Mouse (Mus musculus): ENCODE measurements around the gene Mrpl21.
A peak's percentile ranks its signal among the peaks of the same experiment; 100 is the strongest.

Gene Mrpl21

GRCm38 (mm10) chr19:3304017-3304416 lies 21.3 kb downstream of the Mrpl21 start:
- DNase-seq: no peak

DNA sequence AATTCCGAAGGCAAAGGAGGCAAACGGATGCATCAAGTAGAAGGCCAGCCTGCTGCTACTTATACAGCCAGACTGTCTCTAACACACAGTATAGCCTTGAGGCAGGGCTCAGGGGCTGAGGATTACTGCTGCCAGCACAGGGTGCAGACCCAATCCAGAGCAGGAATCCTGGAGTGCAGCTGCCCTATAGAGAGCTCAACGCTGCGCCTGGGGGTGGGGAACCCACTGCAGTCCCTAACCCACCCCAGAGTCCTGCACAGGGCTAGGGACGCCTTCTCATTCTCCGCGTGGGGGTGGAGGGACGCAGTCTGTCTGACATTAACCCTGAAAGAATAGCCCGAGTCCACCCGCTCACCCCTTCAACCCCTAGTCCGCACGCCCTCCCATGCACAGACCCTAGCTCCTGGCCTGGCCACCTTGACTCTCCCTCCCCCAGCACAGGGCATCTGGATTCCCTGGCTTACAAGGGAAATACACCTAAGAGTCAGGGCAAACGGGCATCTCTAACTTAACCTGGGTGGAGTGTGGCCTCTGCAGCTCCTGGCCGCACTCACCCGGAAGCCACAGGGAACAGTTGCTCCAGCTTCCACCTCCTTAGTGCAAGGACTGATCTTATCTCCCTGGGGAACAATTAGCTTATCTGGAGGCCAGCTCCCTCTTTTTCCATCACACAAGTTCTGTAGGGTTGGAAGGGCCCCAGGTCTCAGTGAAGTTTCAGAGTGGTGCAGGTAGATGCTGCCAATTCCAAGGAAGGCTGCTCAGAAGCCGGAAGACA lies 24.7 kb downstream of the Mrpl21 start:
- DNase-seq: no peak

DNA sequence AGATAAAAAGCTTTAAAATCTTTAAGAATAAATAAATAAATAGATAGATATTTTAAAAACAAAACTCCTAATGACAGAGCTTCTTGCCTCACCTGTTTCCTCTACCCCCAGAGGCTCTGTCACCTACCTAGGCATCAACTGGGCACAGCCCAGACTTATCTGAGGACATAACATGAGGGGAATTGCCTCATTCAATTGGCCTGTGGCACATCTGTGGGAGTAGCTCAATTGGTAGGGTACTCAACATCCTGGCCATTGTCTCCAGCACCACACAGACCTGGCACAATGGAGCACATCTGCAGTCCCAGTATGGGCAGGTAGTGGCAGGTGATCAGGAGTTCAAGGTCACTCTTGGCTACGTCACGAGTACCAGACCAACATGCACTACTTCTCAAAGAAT lies 36.6 kb downstream of the Mrpl21 start:
- DNase-seq: no peak

DNA sequence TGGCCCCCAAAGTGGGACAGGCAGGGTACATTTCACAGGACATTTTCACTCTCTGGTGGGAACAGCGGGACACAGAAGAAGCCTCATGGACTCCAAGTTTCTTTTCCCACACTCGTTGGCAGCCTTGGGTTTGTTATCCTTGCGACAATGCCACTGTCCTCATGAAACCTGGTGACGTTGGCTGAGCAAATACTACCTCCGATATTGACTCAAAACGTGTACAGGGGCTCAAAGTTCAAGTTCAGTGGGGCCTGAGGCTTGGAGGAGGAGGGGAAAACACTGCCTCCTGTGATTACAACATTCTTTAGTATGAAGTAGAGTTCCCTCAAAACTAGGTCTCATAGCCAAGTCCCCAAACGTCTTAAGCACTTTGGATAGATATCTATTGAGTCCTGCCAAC lies 37.4 kb downstream of the Mrpl21 start:
- DNase-seq: no peak

DNA sequence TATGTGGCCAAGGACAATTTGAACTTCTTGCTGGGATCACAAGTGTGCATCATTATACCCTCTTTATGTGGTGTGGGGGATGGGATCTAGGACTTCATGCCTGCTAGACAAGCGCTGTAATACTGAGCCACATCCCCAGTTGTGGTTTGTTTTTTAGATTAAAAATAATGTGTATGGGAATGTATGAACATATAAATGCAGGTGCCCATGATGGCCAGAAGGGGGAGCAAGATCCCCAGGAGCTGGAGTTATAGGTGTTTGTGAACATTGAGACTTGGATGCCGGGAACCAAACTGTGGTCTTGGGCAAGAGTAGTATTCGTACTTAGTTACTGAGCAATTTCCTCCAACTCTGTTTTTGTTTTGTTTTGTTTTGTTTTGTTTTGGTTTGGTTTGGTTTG lies 38.1 kb downstream of the Mrpl21 start:
- peak; percentile 35 for DNase-seq

DNA sequence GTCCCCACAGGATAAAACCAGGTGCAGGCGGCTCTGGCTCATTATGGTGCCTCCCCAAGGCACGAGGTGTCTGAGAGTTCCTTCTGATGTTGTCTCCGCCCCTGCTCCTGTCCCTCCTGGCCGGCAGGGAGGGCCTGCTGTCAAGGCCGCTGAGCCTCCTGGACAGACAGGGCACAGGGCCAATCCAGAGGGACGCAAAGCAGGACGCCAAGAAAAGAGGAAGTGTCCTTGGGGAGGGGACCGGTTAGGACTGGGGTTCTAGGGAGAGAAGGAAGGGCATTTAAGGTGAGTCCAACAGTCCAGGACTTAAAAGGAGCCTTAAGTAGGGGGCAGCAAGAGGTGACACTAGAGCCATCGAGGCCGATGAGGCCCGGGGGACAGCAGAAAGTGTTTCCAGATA lies 38.9 kb downstream of the Mrpl21 start:
- peak; percentile 91 for DNase-seq

GRCm38 (mm10) chr19:3322261-3322969 lies 39.7 kb downstream of the Mrpl21 start, which contains the start of gene Cpt1a:
Gene Cpt1a, plus strand, starts transcription at chr19:3322334.
- DNase-seq: peak; percentile 75

DNA sequence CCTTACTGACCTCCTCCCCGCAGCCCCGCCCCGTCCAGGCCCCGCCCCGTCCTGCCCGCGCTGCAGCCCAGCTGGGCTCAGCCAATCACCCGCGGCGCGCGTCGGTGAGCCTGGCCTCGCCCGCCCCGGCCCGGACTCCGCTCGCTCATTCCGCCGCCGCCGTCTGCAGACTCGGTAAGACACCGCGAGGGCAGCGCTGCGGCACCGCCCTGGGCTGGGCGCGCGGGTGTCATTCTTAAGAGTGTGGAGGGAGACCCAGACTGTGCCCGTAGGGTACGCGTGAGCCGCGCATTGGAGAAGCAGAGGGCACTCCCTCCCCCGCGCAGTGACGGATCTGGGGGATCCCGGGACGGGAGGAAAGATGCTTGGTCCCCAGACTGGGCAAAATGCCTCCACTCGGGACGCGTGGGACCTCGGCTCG lies 40.5 kb downstream of the Mrpl21 start:
- DNase-seq: peak; percentile 92

- peak; percentile 87 for DNase-seq
Observed at GRCm38 (mm10) chr19:3323753-3324270, 41.1 kb downstream of the Mrpl21 start.

GRCm38 (mm10) chr19:3324271-3324811 lies 41.6 kb downstream of the Mrpl21 start:
- DNase-seq: peak; percentile 34

DNA sequence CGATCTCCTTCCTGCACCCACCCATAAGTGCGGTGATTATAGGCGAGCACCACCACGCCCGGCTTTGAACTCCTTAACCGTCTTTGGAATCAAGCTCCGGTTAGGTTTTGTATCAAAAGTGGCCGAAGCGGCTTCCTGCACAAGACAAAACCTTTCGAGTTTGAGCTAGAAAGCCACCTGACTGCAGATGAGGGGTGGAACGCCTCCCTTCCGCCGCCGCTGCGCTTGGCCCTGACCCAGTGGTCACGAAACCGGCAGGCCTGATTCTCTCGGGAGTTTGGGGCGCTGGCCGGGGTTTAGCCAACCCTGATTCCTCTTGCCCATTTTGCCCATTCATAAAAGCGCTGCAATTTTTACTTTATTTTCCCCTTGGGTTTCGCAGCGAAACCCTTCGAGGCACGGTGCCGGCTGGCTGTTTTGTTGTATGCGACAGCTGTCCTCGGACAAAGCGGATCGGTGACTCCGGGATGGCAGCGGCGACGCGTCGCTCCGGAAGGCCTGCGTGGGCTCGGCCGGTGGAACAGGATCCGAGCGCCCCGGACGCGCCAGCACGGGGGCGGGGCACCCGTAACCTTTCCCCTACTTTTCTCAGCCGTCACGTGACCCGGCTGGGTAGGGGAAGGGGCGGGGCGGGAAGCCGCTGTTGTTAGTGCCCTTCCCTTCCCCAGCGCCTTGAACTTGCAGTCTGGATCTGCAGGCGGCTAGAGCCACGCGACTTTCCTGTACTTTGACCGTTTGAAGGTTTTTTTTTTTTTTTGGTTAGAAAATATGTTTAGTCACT lies 42.4 kb downstream of the Mrpl21 start:
- DNase-seq: peak; percentile 97

- peak; percentile 29 for DNase-seq
Observed at GRCm38 (mm10) chr19:3325771-3326478, 43.2 kb downstream of the Mrpl21 start.

GRCm38 (mm10) chr19:3326479-3327047 lies 43.9 kb downstream of the Mrpl21 start:
- DNase-seq: peak; percentile 71

DNA sequence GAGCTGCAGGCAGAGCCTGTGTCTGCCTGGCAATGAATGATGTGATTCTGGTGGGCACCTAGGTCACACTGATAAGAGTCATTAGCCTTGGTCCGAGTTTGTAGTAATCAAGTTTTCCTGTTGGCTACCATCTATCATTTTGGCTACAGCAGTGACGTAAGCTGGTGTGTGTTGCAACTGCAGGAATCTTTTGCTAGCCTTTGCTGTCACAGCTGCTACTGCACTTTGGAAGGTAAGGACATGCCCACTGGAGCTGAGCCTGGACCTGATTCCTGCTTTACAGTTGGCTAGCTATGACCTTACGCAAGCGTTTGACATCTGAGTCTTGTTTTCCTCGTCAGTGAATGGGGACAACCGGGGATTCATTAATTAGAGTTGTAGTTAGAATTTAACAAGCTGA lies 50.5 kb downstream of the Mrpl21 start:
- DNase-seq: peak; percentile 70

DNA sequence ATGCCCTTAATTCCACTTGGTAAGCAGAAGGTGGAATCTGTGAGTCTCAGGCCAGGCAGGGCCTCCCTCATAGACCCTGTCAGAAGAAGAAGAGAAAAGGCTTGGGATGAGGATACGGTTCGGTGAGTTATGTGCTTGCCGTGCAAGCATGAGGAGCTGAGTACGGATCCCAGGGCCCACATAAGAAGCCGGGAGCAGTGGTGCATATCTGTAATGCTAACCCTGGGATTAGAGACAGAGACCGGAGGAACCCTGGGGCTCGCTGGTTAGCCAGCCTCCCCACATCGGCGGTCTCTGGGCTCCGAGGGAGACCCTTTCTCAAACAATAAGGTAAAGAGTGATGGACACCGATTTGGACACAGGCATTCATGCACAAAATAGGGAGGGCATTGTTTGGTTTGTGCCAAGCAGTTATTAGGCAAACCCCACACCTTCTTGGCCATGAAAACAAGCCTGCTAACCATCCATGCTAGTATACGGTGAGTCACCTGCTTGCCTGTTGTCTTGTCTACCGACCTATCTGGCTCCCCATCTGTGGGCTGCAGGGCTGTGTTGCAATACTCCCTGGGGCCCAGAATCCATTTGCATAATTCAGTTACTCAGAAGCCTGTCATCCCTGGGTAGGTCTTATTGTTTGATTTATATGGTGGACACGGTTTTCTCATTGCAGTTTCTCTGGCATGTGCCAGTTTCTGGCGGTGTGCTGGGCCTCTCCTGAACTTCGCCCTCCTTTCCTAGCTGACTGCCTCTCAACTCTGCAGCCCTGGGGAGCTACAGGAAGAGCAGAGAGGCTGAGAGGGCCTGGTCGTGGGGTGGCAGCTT lies 51.2 kb downstream of the Mrpl21 start:
- DNase-seq: no peak

- no peak for DNase-seq
Observed at GRCm38 (mm10) chr19:3334550-3334949, 51.8 kb downstream of the Mrpl21 start.

- no peak for DNase-seq
Observed at GRCm38 (mm10) chr19:3335917-3336316, 53.2 kb downstream of the Mrpl21 start.

DNA sequence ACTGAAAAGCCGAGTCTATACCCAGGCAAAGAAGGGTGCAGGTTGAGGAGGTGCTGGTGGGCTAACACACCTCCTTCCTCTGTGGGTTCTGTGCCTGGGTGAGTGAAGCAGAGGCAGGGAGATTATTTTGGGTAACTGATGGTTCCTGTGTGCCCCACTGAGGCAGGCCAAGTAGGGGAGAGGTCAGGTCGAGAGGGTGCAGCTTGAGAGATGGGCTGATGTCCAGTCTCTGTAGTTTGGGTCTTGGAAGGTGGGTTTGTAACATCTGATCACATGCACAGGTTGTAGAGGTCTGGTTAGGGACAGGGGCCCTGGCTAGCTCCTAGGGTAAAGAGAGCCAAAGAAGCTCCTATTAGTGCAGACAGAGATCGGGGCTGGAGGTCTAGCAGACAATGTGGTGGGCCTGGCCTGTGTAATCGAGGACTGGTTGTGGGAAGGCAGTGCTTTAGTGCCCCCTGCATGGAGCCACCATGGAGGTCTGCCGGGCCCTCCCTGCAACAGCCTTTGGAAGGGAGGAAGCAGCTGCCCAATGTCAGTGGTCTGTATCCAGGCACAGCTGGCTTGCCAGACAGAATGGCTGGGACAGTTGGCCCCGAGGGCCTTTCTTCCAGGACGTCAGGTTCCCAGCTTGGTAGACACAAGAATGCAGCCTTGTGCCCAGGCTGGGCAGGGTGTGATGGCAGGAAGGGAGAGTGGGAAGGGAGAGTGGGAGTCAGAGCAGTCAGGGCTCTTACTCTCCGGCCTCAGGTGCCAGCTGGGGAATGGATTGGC lies 54.0 kb downstream of the Mrpl21 start:
- DNase-seq: no peak

GRCm38 (mm10) chr19:3339187-3339586 lies 56.5 kb downstream of the Mrpl21 start:
- DNase-seq: peak; percentile 57

GRCm38 (mm10) chr19:3341021-3341420 lies 58.3 kb downstream of the Mrpl21 start:
- DNase-seq: no peak
